Mouse (Mus musculus) kidney, embryonic 16.5 days (tissue): ENCODE data around the gene Uxs1. TPM values are rescaled to one million over a fixed set of nuclear protein-coding genes. Genes with fewer than 3 reads are reported as not detected.

Experiments used
- ATAC-seq: fragments of 200-750 bp; cut with Nextera tagmentation; 2 replicates; pipeline ENCODE4 v1.8.0; 2017; ENCODE audit warnings: moderate TSS enrichment; ENCODE audit not compliant: low FRiP score, low TSS enrichment
- H3K27ac ChIP-seq: fragments of 300-500 bp; sonication (generic); 2 replicates; pipeline ENCODE4 v1.5.1; 2014; ENCODE audit warnings: low read length
- H3K27me3 ChIP-seq: fragments of 300-500 bp; sonication (generic); 2 replicates; pipeline ENCODE4 v1.6.1; 2014; ENCODE audit warnings: low read length, control low read depth, mixed read lengths; ENCODE audit not compliant: insufficient read depth
- H3K36me3 ChIP-seq: fragments of 300-500 bp; sonication (generic); 2 replicates; pipeline ENCODE4 v1.6.1; 2014; ENCODE audit warnings: low read length, control low read depth, mixed read lengths; ENCODE audit not compliant: insufficient read depth
- H3K4me1 ChIP-seq: fragments of 300-500 bp; sonication (generic); 2 replicates; pipeline ENCODE4 v1.6.1; 2014; ENCODE audit warnings: low read length, control low read depth, mixed read lengths; ENCODE audit not compliant: insufficient read depth
- H3K4me2 ChIP-seq: fragments of 300-500 bp; sonication (generic); replicated peaks from 2 replicates; pipeline ENCODE4 v1.6.1; 2014; ENCODE audit warnings: low read depth, low read length
- H3K4me3 ChIP-seq: fragments of 300-500 bp; sonication (generic); 2 replicates; pipeline ENCODE4 v1.5.1; 2014; ENCODE audit warnings: mild to moderate bottlenecking, low read length
- H3K9ac ChIP-seq: fragments of 300-500 bp; sonication (generic); replicated peaks from 2 replicates; pipeline ENCODE4 v1.6.1; 2014; ENCODE audit warnings: low read length
- H3K9me3 ChIP-seq: fragments of 300-500 bp; sonication (generic); 2 replicates; pipeline ENCODE4 v1.6.1; 2016; ENCODE audit warnings: low read length, control low read depth
- WGBS: fragments of 180-500 bp; shearing (Covaris S2); extraction: QIAGEN DNeasy Blood & Tissue Kit; methylation state at CpG from one replicate; pipeline ENCODE4 v1.1.7; 2014; 5-methylcytosine and 5-hydroxymethylcytosine counted together
- polyA plus RNA-seq: library from polyadenylated mRNA; unstranded; fragments of >200 nt; fragmentation: Nextera tagmentation; extraction: Ambion mirVana; gene quantifications from 2 replicates; pipeline ENCODE4 v1.2.1, GENCODE M21; 2015

Gene Uxs1
- polyA plus RNA-seq, 1 experiment from 2014 or later, result 26.0 TPM

- no peak overlapping the region for H3K27ac ChIP-seq
- 81% methylated on average over 3 of the region's 3 CpGs for WGBS
- no peak overlapping the region for H3K9ac ChIP-seq
- no peaks in the 10 kb centered on the region for H3K4me1 ChIP-seq
- no peaks in the 10 kb centered on the region for H3K27me3 ChIP-seq
- no peak overlapping the region for H3K4me3 ChIP-seq
- peaks cover 6% of the 10 kb centered on the region; the same call in 1 of the 2 replicates for H3K9me3 ChIP-seq
- ATAC-seq, result no peak
- H3K36me3 ChIP-seq, result peaks cover 5% of the 10 kb centered on the region; the same call in 1 of the 2 replicates
- no peak overlapping the region for H3K4me2 ChIP-seq
Observed at GRCm38 (mm10) chr1:43811055-43811454, 16.5 kb downstream of the Uxs1 start.

- Histone ChIP-seq H3K4me2 (no peak overlapping the region), H3K36me3 (peaks cover 5% of the 10 kb centered on the region; the same call in 1 of the 2 replicates), H3K4me1 (no peaks in the 10 kb centered on the region), H3K27ac (no peak overlapping the region), H3K27me3 (no peaks in the 10 kb centered on the region), H3K9ac (no peak overlapping the region), H3K9me3 (peaks cover 6% of the 10 kb centered on the region; the same call in 1 of the 2 replicates), H3K4me3 (no peak overlapping the region)
- no peak for ATAC-seq
- WGBS, result 91% methylated on average over 2 of the region's 2 CpGs
Observed at GRCm38 (mm10) chr1:43809351-43809750, 18.2 kb downstream of the Uxs1 start.

- no peaks in the 10 kb centered on the region for H3K27me3 ChIP-seq
- H3K4me1 ChIP-seq, result no peaks in the 10 kb centered on the region
- no peaks in the 10 kb centered on the region for H3K9me3 ChIP-seq
- 100% methylated on average over 1 of the region's 1 CpGs for WGBS
- H3K4me3 ChIP-seq, result no peak overlapping the region
- no peak overlapping the region for H3K9ac ChIP-seq
- peaks cover 7% of the 10 kb centered on the region; the same call in 1 of the 2 replicates for H3K36me3 ChIP-seq
- ATAC-seq, result no peak
- H3K27ac ChIP-seq, result no peak overlapping the region
- no peak overlapping the region for H3K4me2 ChIP-seq
Observed at GRCm38 (mm10) chr1:43803906-43804474, 23.6 kb downstream of the Uxs1 start.

- peaks cover 7% of the 10 kb centered on the region for H3K36me3 ChIP-seq
- WGBS, result 84% methylated on average over 3 of the region's 3 CpGs
Observed at GRCm38 (mm10) chr1:43798048-43798447, 29.6 kb downstream of the Uxs1 start.

GRCm38 (mm10) chr1:43789765-43790164, 37.8 kb downstream of the Uxs1 start:
- ATAC-seq, result no peak
- no peaks in the 10 kb centered on the region for H3K9me3 ChIP-seq
- no peaks in the 10 kb centered on the region for H3K27me3 ChIP-seq
- 0 out of 2 replicates have a peak, but pooled peaks cover 2% of the 10 kb centered on the region for H3K36me3 ChIP-seq
- no peaks in the 10 kb centered on the region for H3K4me1 ChIP-seq
- H3K27ac ChIP-seq, result no peak overlapping the region
- H3K4me2 ChIP-seq, result no peak overlapping the region
- WGBS, result 91% methylated on average over 2 of the region's 2 CpGs
- no peak overlapping the region for H3K9ac ChIP-seq
- no peak overlapping the region for H3K4me3 ChIP-seq

More at GRCm38 (mm10) chr1:43798048-43798447, 29.6 kb downstream of the Uxs1 start:
- Histone ChIP-seq H3K27me3 (no peaks in the 10 kb centered on the region), H3K4me1 (no peaks in the 10 kb centered on the region), H3K4me3 (no peak overlapping the region), H3K9ac (no peak overlapping the region), H3K4me2 (no peak overlapping the region), H3K27ac (no peak overlapping the region), H3K9me3 (no peaks in the 10 kb centered on the region)
- ATAC-seq, result no peak

- H3K4me2 ChIP-seq, result no peak overlapping the region
- no peak for ATAC-seq
- no peaks in the 10 kb centered on the region for H3K9me3 ChIP-seq
- H3K4me1 ChIP-seq, result no peaks in the 10 kb centered on the region
- no peak overlapping the region for H3K27ac ChIP-seq
- H3K27me3 ChIP-seq, result no peaks in the 10 kb centered on the region
- 91% methylated on average over 5 of the region's 5 CpGs for WGBS
- 0 out of 2 replicates have a peak, but pooled peaks cover 2% of the 10 kb centered on the region for H3K36me3 ChIP-seq
- H3K4me3 ChIP-seq, result no peak overlapping the region
- no peak overlapping the region for H3K9ac ChIP-seq
Observed at GRCm38 (mm10) chr1:43786711-43787110, 40.9 kb downstream of the Uxs1 start.

- no peak for ATAC-seq
- no peak overlapping the region for H3K4me2 ChIP-seq
- no peak overlapping the region for H3K27ac ChIP-seq
- H3K9me3 ChIP-seq, result no peaks in the 10 kb centered on the region
- H3K4me1 ChIP-seq, result no peaks in the 10 kb centered on the region
- 0 out of 2 replicates have a peak, but pooled peaks cover 2% of the 10 kb centered on the region for H3K36me3 ChIP-seq
- H3K9ac ChIP-seq, result no peak overlapping the region
- no peak overlapping the region for H3K4me3 ChIP-seq
- no peaks in the 10 kb centered on the region for H3K27me3 ChIP-seq
- WGBS, result 81% methylated on average over 5 of the region's 5 CpGs
Observed at GRCm38 (mm10) chr1:43785316-43785715, 42.3 kb downstream of the Uxs1 start.

GRCm38 (mm10) chr1:43783186-43783585, 44.4 kb downstream of the Uxs1 start:
- 89% methylated on average over 3 of the region's 3 CpGs for WGBS
- Histone ChIP-seq H3K9me3 (no peaks in the 10 kb centered on the region), H3K27ac (no peak overlapping the region), H3K4me1 (no peaks in the 10 kb centered on the region), H3K27me3 (no peaks in the 10 kb centered on the region), H3K36me3 (peaks cover 11% of the 10 kb centered on the region), H3K9ac (no peak overlapping the region), H3K4me2 (no peak overlapping the region), H3K4me3 (no peak overlapping the region)
- ATAC-seq, result no peak

- H3K4me2 ChIP-seq, result no peak overlapping the region
- H3K27me3 ChIP-seq, result no peaks in the 10 kb centered on the region
- H3K9ac ChIP-seq, result no peak overlapping the region
- no peaks in the 10 kb centered on the region for H3K9me3 ChIP-seq
- ATAC-seq, result no peak
- 94% methylated on average over 3 of the region's 3 CpGs for WGBS
- H3K36me3 ChIP-seq, result peaks cover 11% of the 10 kb centered on the region
- no peak overlapping the region for H3K27ac ChIP-seq
- no peaks in the 10 kb centered on the region for H3K4me1 ChIP-seq
- H3K4me3 ChIP-seq, result no peak overlapping the region
Observed at GRCm38 (mm10) chr1:43782680-43783079, 44.9 kb downstream of the Uxs1 start.

GRCm38 (mm10) chr1:43781672-43782071, 45.9 kb downstream of the Uxs1 start:
- H3K27me3 ChIP-seq, result no peaks in the 10 kb centered on the region
- no peaks in the 10 kb centered on the region for H3K9me3 ChIP-seq
- H3K36me3 ChIP-seq, result peaks cover 11% of the 10 kb centered on the region
- no peak overlapping the region for H3K4me3 ChIP-seq
- H3K4me2 ChIP-seq, result no peak overlapping the region
- ATAC-seq, result no peak
- H3K4me1 ChIP-seq, result no peaks in the 10 kb centered on the region
- WGBS, result 63% methylated on average over 3 of the region's 3 CpGs
- H3K9ac ChIP-seq, result no peak overlapping the region
- no peak overlapping the region for H3K27ac ChIP-seq
